Mouse (Mus musculus) lung, adult 18-20 months (tissue): ENCODE data around the gene Ola1.

Source experiments
- DNase-seq, 2 experiments: peaks; one replicate each; pipeline ENCODE4 v3.0.0; 2022; ENCODE audit warnings: mixed read lengths in 2 of 2

Ola1 gene

DNA sequence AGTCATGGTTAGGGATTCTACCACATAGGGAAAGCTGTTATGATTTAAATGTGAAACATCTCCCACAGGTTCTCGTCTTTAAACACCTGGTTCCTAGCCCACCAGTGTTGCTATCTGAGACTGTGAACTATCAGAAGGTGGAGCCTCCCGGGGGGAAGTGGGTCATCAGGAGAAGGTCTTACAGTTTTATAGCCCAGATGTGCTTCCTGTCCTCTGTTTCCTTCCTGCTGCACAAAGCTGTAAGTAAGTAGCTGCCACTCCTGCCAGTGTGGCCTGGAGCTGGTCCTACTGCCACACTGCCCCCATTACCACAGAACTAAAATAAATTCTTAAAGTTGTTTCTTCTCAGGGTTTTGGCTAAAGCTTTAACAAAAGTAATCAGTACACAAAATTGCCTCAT is 72.6 kb downstream of the Ola1 start:
- DNase-seq, result no peak

DNA sequence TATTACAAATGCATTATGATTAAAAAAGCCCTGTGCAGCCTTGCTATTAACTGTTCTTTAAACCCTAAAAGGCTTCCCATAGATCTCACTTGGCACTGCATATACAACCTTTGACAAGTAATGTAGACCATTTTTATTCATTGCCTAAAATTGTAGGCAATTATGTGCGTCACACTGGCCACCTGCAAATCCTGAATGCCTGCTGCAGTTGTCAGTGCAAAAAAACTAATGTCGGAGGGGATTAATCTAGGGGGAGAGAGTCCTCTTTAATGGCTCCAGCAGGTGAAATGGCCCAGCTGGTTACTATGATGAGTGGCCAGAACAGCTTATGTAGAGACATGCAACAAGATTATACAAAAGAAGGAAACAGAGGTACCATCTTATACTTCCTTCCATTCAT is 75.0 kb downstream of the Ola1 start:
- no peak for DNase-seq

DNA sequence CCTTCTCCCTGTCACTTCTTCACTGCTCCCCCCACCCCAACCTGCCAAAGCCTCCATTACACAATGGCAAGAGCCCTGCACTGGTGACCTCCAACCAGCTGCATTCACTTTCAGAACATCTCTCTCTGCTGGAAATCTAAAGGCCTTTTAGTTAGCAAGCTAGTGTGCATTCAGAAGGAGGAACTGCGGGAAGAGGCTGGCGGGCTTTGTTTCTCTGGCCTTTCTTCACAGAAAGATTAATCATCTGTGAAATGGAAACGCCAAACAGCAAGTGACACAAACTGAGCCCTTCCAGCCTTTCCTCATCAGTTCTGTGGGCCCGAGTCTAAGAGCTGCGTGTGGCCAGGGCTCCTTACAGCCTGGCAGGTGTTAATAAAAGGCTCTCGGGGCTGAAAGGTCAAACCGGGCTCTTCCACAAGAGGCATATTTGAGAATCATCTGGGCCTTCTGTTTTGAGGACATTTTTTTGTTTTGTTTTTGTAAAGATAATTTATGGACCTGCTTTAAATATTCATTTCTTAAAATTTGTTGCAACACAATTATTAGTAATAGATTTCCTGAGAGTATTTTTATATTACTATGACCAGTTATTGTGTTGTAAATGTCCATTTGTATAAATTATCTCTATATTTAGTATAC is 75.8 kb downstream of the Ola1 start:
- DNase-seq, result peak in 1 of 2 experiments; percentile 2

DNA sequence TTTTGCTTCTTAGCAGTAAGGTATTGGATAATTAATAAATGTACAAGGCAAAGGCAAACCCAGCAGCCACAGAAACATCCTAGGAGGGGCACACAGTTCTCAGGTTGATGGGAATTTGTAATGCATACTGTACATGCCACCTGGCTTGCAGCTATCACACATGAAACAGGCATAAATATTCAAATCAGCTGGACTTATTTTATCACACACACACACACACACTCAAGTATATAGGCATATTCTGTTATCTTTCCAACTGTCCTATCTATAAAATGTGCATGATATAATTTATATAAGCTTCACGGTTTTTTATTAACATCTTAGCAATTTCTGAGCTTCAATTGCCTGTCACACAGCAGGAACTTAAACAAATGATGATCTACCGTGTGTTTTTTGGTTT is 85.8 kb downstream of the Ola1 start:
- no peak for DNase-seq

- no peak for DNase-seq
Measured at GRCm38 (mm10) chr2:73127686-73128085, 91.0 kb downstream of the Ola1 start.

DNA sequence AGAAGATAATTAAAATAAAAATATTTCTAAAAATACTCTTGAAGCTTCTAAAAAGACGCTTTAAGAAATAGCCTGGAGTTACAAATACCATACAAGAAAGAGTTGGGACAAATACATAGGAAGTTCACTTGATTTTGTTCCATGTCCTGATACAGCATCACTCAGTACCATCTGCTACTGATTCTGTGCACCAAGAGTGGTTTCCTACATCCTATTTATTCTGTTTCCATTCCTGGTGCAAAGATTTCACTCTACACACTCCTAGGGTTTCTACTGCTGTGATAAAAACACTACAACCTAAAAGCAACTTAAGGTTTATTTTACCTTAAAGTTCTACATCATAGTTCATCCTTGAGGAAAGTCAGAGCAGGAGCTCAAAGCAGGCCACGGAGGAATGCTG is 99.9 kb downstream of the Ola1 start:
- DNase-seq, result no peak

GRCm38 (mm10) chr2:73107089-73107488 is 111.6 kb downstream of the Ola1 start:
- DNase-seq, result no peak

GRCm38 (mm10) chr2:73096491-73096890 is 122.2 kb downstream of the Ola1 start:
- DNase-seq, result no peak

DNA sequence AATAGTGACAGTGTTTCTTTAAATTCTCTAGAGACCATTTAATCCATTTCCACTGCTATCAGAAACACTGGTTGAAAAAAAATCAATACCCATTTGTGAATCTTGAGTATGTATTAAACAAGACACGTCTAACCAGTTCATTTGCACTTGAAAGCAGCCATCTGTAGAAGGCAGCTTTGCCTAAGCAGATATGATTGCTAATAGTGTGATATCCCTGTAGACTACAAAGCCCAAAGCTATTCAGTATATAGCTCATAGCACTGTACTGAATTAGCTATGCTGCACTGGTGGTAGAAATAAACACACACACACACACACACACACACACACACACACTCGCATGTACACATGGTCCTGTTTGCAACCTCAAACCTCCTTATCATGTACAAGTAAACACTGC is 123.4 kb downstream of the Ola1 start:
- DNase-seq, result no peak

GRCm38 (mm10) chr2:73093032-73093431 is 125.7 kb downstream of the Ola1 start:
- no peak for DNase-seq

DNA sequence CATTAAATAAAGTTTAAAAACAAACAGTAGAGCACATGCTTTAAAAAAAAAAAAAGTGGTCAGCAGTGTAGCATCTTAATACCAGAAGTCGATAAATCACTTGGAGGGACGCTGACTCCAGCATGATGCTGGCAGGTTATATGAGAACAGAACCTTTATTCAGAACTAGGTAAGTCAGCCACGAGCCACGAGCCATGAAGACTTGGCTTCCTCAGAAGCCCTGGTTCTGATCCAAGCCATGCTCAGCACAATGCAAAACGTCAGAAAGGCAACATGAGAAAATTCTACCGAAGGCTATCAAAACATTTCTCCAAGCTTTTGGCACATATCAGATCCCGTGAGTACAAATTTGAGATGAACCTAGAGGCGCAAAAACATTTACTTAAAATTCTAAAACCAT is 127.4 kb downstream of the Ola1 start:
- no peak for DNase-seq

DNA sequence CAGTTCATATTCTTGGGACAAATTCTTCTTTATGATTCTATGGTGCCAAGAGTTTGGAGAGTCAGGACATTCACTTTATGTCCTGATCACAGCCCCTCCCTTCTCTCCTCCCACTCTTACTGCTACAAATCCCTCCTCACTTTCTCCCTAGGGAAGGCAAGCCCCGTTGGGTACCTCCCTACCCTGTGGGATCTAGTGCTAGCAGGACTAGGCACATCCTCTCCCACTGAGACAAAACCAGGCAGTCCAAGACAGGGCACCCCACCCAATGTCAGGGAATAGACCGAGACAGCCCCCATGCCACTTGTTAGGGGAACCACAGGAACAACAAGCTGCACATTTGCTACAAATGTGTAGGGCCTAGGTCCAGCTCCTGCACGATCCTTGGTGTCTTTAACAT is 131.1 kb downstream of the Ola1 start:
- no peak for DNase-seq

DNA sequence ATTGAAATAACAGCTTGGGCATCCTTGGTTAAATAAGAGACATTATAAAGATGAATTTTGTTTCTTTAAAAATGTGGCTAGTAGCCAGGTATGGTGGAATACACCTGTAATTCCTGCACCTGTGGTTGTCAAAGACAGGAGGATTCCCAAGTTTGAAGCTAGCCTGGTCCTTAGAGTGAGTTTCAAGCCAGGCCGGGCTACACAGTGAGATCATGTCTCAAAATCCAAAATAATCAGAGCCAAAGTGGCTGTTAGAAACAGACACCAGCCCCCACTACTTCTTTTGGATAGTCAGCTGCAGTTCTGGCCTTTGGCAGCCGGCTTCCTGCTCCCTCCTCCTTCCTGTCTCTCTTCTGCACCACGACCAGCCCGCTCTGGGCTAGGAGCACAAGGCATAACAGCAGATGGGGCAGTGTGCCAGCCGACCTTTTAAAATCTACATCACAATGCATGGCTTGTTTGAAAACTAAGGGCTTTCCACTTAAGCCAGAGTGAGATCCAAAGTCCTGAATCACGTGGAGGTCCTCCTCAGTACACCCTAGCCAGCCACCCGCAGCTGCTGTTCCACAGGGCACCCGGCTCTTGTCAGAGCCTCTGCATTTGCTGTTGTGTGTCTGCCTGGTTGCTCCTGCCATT is 132.9 kb downstream of the Ola1 start:
- peak; percentile 44 to 47 for DNase-seq

GRCm38 (mm10) chr2:73082476-73082875 is 136.2 kb downstream of the Ola1 start:
- DNase-seq, result peak; percentile 65 to 75

DNA sequence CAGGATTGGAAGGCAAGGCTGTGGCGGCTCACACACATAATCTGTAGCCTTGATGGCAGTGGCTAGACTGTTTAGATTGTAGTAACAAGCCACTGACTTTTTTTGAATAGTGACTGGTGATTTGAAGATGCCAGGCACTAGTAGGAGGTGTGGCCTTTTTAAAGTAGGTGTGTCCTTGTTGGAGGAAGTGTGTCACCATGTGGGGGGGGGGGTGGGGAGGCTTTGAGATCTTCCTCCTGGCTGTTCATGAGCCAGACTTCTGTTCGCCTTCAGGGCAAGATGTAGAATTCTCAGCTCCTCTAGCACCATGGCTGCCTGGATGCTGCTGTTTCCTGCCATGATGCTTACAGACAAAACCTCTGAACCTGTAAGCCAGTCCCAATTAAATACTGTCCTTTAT is 136.9 kb downstream of the Ola1 start:
- no peak for DNase-seq

- DNase-seq, result no peak
Measured at GRCm38 (mm10) chr2:73080084-73080483, 138.6 kb downstream of the Ola1 start.

DNA sequence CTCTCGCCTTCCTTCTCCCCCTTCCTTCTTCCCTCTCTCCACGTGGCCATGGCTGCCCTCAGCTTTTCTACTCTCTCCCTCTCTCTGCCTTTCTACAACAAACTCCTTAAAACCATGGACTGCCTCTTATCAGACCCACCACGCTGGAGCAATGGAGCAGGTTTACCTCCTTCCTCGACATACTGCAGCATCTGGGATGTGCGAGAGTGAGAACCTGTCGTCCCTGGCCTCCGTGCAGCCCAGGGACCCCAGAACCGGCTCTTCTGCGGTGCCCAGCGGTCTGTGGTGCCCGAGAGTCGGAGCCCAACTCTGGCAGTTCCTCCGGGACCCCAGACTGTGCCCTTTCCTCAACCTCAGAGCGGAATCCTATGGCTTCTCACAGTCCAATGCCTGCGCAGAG is 139.4 kb downstream of the Ola1 start:
- no peak for DNase-seq

DNA sequence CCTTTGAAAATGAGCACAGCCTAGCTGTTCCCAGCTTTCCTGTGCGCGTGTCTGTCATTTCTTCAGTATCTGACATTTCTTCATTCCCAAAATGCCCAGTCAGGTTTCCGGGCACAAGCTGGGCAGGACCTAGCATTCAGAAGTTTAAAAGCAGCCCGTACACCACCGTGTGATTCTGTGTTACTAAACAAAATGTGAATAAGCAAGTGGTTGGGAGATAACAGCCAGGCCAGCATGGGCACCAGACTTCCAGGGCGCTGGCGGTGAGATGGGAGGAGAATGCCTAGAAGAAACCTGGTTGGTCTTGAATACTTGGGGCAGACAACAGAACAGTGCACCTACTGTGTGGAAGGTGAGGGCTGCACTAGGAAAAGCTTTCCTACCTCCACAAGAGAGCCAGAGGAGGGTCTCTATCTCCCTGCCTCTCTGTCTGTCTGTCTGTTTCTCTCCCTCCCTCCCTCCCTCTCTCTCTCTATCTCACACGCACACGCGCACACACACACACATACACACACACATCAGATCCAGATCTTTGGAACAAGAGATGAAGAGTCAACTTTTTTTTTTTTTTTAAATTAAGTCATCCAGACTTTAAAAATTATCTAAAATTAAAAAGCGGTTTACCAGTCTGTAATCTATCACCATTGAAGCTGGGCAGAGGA is 144.8 kb downstream of the Ola1 start:
- DNase-seq, result no peak

DNA sequence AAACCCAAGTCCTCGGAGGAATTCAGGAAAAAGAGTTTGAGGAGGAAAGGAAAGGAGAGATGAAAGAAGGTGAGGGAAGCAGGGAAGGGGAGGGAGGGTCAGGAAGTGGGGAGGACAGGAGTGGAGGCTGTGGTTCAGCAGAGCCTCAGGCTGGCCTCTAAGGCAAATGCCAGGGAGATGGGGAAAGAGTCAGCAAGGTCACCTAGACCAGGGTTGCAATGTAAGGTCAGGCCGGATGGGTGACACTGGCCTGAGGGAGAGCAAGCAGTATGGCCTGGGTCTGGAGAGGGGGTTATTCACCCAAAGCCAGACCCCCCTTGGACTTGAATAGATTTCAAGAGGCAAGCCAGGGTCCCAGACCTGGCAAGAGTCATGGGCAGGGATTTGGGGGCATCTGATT is 147.5 kb downstream of the Ola1 start:
- no peak for DNase-seq

DNA sequence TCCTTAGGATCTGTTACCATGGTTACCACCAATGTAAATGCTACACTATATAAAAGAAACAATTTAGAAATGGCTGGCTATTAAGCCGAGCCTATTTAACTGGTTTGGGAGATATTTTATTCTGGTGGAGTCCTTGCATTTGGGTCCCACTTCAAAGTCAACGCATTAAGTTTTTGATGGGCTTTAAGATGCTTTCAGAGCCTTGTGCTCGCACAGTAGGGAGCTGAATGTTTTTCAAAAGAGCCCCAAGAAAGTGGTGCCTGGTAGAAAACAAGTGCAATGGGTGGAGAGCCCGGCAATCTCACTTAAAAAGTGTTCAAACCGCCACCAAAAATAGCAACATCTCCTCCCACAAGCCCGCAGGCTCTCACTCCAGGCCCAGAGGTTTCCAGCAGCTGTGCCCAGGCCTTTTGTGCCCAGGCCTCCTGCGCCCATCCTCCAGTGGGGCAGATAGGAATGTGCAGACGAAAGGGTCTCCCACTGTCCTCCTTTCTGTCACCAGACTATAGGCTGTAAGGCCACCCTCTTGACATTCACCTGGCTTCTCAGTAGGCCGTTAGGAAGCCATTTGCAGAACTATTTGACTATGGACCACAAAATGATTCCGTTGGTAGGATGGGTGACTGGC is 148.2 kb downstream of the Ola1 start:
- DNase-seq, result no peak

- no peak for DNase-seq
Measured at GRCm38 (mm10) chr2:73069223-73069825, 149.4 kb downstream of the Ola1 start.

DNA sequence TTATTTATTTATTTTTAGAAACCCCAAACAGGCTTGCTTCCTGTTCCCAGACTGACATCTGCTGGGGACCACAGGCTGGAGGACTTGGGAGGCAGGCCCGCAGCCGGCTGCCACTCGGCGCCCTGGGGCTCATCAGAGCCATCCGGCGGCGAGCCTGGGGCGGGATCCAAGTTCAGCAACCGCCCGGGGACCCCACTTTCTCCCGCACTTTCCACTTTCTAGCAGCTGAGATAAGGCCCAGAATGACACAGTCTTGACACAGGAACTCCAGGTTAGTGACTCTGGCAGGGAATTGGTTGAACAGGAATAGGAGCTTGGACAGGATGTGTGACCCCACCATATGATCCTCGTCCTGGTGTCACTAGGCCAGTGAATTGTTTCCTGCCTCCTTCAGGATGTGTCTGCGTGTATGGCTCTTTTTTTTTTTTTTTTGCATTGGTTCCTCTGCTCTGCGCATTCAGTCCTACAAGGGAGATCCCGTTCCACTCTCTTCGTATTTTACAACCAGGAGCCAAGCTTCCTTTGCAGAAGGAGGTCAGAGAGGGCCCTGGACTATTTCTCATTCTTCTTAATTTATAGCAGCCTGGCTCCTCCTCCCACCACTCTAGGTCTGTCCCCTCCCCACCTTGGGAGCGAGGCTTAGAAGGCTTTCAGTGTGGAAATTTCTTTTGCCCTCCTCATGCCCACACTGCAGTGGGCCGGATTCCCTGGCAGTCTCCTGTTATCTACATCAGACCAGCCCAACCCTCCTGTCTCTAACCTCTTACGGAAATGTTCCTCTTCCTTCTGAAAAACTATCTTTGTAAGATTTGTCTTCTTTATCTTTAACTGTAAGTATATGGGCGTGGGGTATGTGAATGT is 152.2 kb downstream of the Ola1 start:
- DNase-seq, result no peak
